In genomic region chr17:11752686-11753085, GRCm38 (mm10) we compare ENCODE assay signal across 26 mouse cellular contexts.
DNase-seq lines count a peak whose midpoint lies in the region; ATAC-seq lines count a peak whose summit lies in the region.
"Had no signal": no experiment of that assay in that cellular context is flagged by ENCODE, and none has a peak within 500 bp of the region (broad histone marks: within the 10 kb centered on the region; RNA-seq: fewer than 3 reads in every experiment).

No protein-coding gene starts in this region.

- H3K4me2 ChIP-seq in kidney, embryonic 14.5 days (replicated peaks; ENCODE audit: low read depth, low read length), result no peak overlapping the region
- H3K4me2 ChIP-seq: forebrain, embryonic 12.5 days; heart, embryonic 13.5 days; hindbrain, embryonic 14.5 days; limb, embryonic 15.5 days had no signal

- intact Hi-C loops in left cerebral cortex, postnatal 36 days (cut with DNase I), result no loop called here

- no peak overlapping the region for H3K27ac ChIP-seq in kidney, embryonic 14.5 days (ENCODE audit: low read depth, low read length)
- H3K27ac ChIP-seq: forebrain, embryonic 12.5 days; heart, embryonic 13.5 days; hindbrain, embryonic 14.5 days; kidney, postnatal 0 days; layer of hippocampus, adult 2 months; limb, embryonic 10.5 days; limb, embryonic 15.5 days; macrophage had no signal

- 34% methylated on average over 2 of the region's 2 CpGs for WGBS in kidney, embryonic 14.5 days

- H3K36me3 ChIP-seq in kidney, embryonic 14.5 days (ENCODE audit: control insufficient read depth, insufficient read depth, low read length), result no peaks in the 10 kb centered on the region
- H3K36me3 ChIP-seq: forebrain, embryonic 12.5 days; G1E; heart, embryonic 13.5 days; limb, embryonic 10.5 days; limb, embryonic 15.5 days had no signal

- H3K9me3 ChIP-seq in kidney, embryonic 14.5 days (ENCODE audit: control insufficient read depth, low read length), result no peaks in the 10 kb centered on the region
- H3K9me3 ChIP-seq: forebrain, embryonic 12.5 days; G1E; heart, embryonic 13.5 days; limb, embryonic 10.5 days; limb, embryonic 15.5 days had no signal

- no peaks in the 10 kb centered on the region for H3K27me3 ChIP-seq in kidney, embryonic 14.5 days (ENCODE audit: control insufficient read depth, insufficient read depth, low read length)
- H3K27me3 ChIP-seq: CH12.LX; forebrain, embryonic 12.5 days; heart, embryonic 13.5 days; limb, embryonic 15.5 days had no signal

- H3K9ac ChIP-seq in kidney, embryonic 14.5 days (ENCODE audit: low read depth, low read length), result no peak overlapping the region
- H3K9ac ChIP-seq: forebrain, embryonic 12.5 days; forebrain, postnatal 0 days; heart, embryonic 13.5 days; hindbrain, embryonic 14.5 days; limb, embryonic 15.5 days had no signal

- H3K4me3 ChIP-seq in kidney, embryonic 14.5 days (ENCODE audit: low read length), result no peak overlapping the region
- H3K4me3 ChIP-seq: erythroblast, embryonic 14.5 days; forebrain, embryonic 12.5 days; heart, embryonic 13.5 days; layer of hippocampus, adult 2 months; limb, embryonic 10.5 days; limb, embryonic 15.5 days had no signal

- DNase-seq in adrenal gland, adult (ENCODE audit: inconsistent age in 2 of 2, low spot score in 1 of 2), result peak; percentile 44 to 70
- no peak for DNase-seq in adrenal gland, postnatal 10 days
- DNase-seq in kidney, adult 18-20 months, result peak; percentile 54
- peak; percentile 39 to 43 for DNase-seq in adrenal gland, postnatal 36 days
- peak; percentile 72 to 78 for DNase-seq in kidney, postnatal 25 days
- no peak for DNase-seq in lung, postnatal 10 days
- no peak for DNase-seq in left cerebral cortex, postnatal 36 days (ENCODE audit: low spot score in 2 of 2)
- DNase-seq: cerebellum, adult 2 months; cerebellum, postnatal 14 days; forebrain, postnatal 0 days; heart, postnatal 10 days; midbrain, embryonic 14.5 days; thymus, adult 2 months; thymus, postnatal 36 days had no signal

- no peak for ATAC-seq in kidney, embryonic 14.5 days (ENCODE audit: low FRiP score, low TSS enrichment)
- ATAC-seq: forebrain, postnatal 0 days had no signal

- H3K4me1 ChIP-seq in kidney, embryonic 14.5 days (ENCODE audit: control insufficient read depth, insufficient read depth, low read length), result no peaks in the 10 kb centered on the region
- H3K4me1 ChIP-seq: forebrain, embryonic 12.5 days; heart, embryonic 13.5 days; limb, embryonic 10.5 days; limb, embryonic 15.5 days had no signal

Comparison
In these comparisons a context has a peak if more than half of its experiments do, and no peak if none do; other contexts are left out.
1. DNase-seq: peak in adrenal gland, adult (2 of 2), kidney, adult 18-20 months (single experiment), adrenal gland, postnatal 36 days (2 of 2) and kidney, postnatal 25 days (2 of 2); none in adrenal gland, postnatal 10 days (single experiment), lung, postnatal 10 days (single experiment) and left cerebral cortex, postnatal 36 days (0 of 2).